In genomic region chr10:123075751-123076242, GRCm38 (mm10) we compare ENCODE assay signal across 8 mouse cellular contexts. TPM values are rescaled to one million over a fixed set of nuclear protein-coding genes. Genes with fewer than 3 reads are reported as not detected.
DNase-seq lines count a peak whose midpoint lies in the region; ATAC-seq lines count a peak whose summit lies in the region.

No protein-coding gene starts in this region.

- peaks cover 9% of the 10 kb centered on the region for H3K36me3 ChIP-seq in heart, embryonic 13.5 days
- H3K36me3 ChIP-seq in limb, embryonic 15.5 days: no peaks in the 10 kb centered on the region
- H3K36me3 ChIP-seq in neural tube, embryonic 15.5 days: peaks cover 13% of the 10 kb centered on the region

- under 1% methylated on average over 48 of the region's 48 CpGs for WGBS in heart, embryonic 13.5 days
- WGBS in limb, embryonic 15.5 days: 0% methylated on average over 37 of the region's 48 CpGs
- WGBS in neural tube, embryonic 15.5 days: under 1% methylated on average over 39 of the region's 48 CpGs

- H3K27me3 ChIP-seq in heart, embryonic 13.5 days (replicated peaks): 0 out of 2 replicates have a peak, but pooled peaks cover 3% of the 10 kb centered on the region
- no peaks in the 10 kb centered on the region for H3K27me3 ChIP-seq in limb, embryonic 15.5 days
- H3K27me3 ChIP-seq in neural tube, embryonic 15.5 days (replicated peaks): no peaks in the 10 kb centered on the region

- H3K4me2 ChIP-seq in heart, embryonic 13.5 days: peak overlapping the region; percentile 88
- H3K4me2 ChIP-seq in limb, embryonic 15.5 days: peak overlapping the region; percentile 64
- H3K4me2 ChIP-seq in neural tube, embryonic 15.5 days: peak overlapping the region; percentile 74

- no peak for DNase-seq in frontal cortex, postnatal 36 days (ENCODE audit: low spot score in 2 of 2)
- peak; percentile 24 for DNase-seq in urinary bladder, postnatal 14 days (ENCODE audit: low spot score)
- DNase-seq in urinary bladder, postnatal 25 days (ENCODE audit: low spot score): no peak
- no peak for DNase-seq in testis, postnatal 14 days (ENCODE audit: low spot score)

- H3K9ac ChIP-seq in heart, embryonic 13.5 days: peak overlapping the region; percentile 98
- H3K9ac ChIP-seq in limb, embryonic 15.5 days: peak overlapping the region; percentile 87
- peak overlapping the region; percentile 85 for H3K9ac ChIP-seq in neural tube, embryonic 15.5 days (replicated peaks)

- peaks cover 35% of the 10 kb centered on the region for H3K4me1 ChIP-seq in heart, embryonic 13.5 days
- H3K4me1 ChIP-seq in limb, embryonic 15.5 days: peaks cover 7% of the 10 kb centered on the region
- H3K4me1 ChIP-seq in neural tube, embryonic 15.5 days: peaks cover 23% of the 10 kb centered on the region

- ATAC-seq in frontal cortex, adult (ENCODE audit: low TSS enrichment): peak; percentile 39
- ATAC-seq in heart, embryonic 13.5 days (ENCODE audit: extremely low read depth, insufficient number of reproducible peaks, low FRiP score, low TSS enrichment): peak; percentile 55
- peak; percentile 59 for ATAC-seq in limb, embryonic 15.5 days (ENCODE audit: insufficient number of reproducible peaks, low FRiP score, low TSS enrichment, low read depth)
- ATAC-seq in neural tube, embryonic 15.5 days (ENCODE audit: low FRiP score): peak; percentile 71

- H3K27ac ChIP-seq in heart, embryonic 13.5 days (replicated peaks): peak overlapping the region; percentile 86
- H3K27ac ChIP-seq in limb, embryonic 15.5 days: peak overlapping the region; percentile 81
- peak overlapping the region; percentile 85 for H3K27ac ChIP-seq in neural tube, embryonic 15.5 days (replicated peaks)

- H3K9me3 ChIP-seq in heart, embryonic 13.5 days: no peaks in the 10 kb centered on the region
- no peaks in the 10 kb centered on the region for H3K9me3 ChIP-seq in limb, embryonic 15.5 days
- H3K9me3 ChIP-seq in neural tube, embryonic 15.5 days (replicated peaks): no peaks in the 10 kb centered on the region

- peak overlapping the region; percentile 97 for H3K4me3 ChIP-seq in heart, embryonic 13.5 days
- peak overlapping the region; percentile 92 for H3K4me3 ChIP-seq in limb, embryonic 15.5 days
- peak overlapping the region; percentile 94 for H3K4me3 ChIP-seq in neural tube, embryonic 15.5 days (replicated peaks)

RNA-seq across cellular contexts. Expression of gene Mon2, which starts 0.5 kb away (rescaled TPM):
- 18.5 and 21.0 TPM in 2 replicates for polyA plus RNA-seq in heart, embryonic 13.5 days (2015; fragmentation: Nextera tagmentation; extraction: Ambion mirVana)
- polyA plus RNA-seq in limb, embryonic 15.5 days (2015; fragmentation: Nextera tagmentation; extraction: Ambion mirVana): 24.5 and 29.9 TPM in 2 replicates
- 21.0 and 22.8 TPM in 2 replicates for polyA plus RNA-seq in neural tube, embryonic 15.5 days (2015; fragmentation: Nextera tagmentation; extraction: Ambion mirVana)
